Mouse (Mus musculus) heart, embryonic 14.5 days (tissue): ENCODE data around the gene Wt1. TPM values are rescaled to one million over a fixed set of nuclear protein-coding genes. Genes with fewer than 3 reads are reported as not detected.

Experiments used
- ATAC-seq: fragments of 200-750 bp; cut with Nextera tagmentation; 2 replicates; pipeline ENCODE4 v1.8.0; 2017; ENCODE audit warnings: low read depth, moderate TSS enrichment; ENCODE audit not compliant: insufficient number of reproducible peaks, insufficient read depth, low FRiP score
- H3K27ac ChIP-seq, 2 experiments: fragments of 200-500 bp in 1 of 2; fragments of 300-500 bp in 1 of 2; sonication (generic) in 1 of 2; replicated peaks in 1 of 2; 2 replicates each; pipeline ENCODE4 v1.5.1; 2012 to 2014; ENCODE audit warnings: low read depth in 2 of 2, low read length in 2 of 2, control low read depth in 1 of 2, mild to moderate bottlenecking in 1 of 2, mixed read lengths in 1 of 2; ENCODE audit not compliant: control insufficient read depth in 1 of 2, insufficient read depth in 1 of 2
- H3K27me3 ChIP-seq: fragments of 300-500 bp; sonication (generic); 2 replicates; pipeline ENCODE4 v1.6.1; 2014; ENCODE audit warnings: mild to moderate bottlenecking, low read length, control low read depth; ENCODE audit not compliant: control insufficient read depth, insufficient read depth
- H3K36me3 ChIP-seq: fragments of 300-500 bp; sonication (generic); 2 replicates; pipeline ENCODE4 v1.6.1; 2014; ENCODE audit warnings: mild to moderate bottlenecking, control low read depth, low read length, mixed read lengths; ENCODE audit not compliant: control insufficient read depth, insufficient read depth
- H3K4me1 ChIP-seq, 2 experiments: fragments of 200-500 bp in 1 of 2; fragments of 300-500 bp in 1 of 2; sonication (generic) in 1 of 2; 2 replicates each; pipeline ENCODE4 v1.6.1; 2012 to 2014; ENCODE audit warnings: low read length in 2 of 2, control low read depth in 1 of 2, mixed read lengths in 1 of 2; ENCODE audit not compliant: control insufficient read depth in 2 of 2, insufficient read depth in 2 of 2
- H3K4me2 ChIP-seq: fragments of 300-500 bp; sonication (generic); 2 replicates; pipeline ENCODE4 v1.6.1; 2014; ENCODE audit warnings: mild to moderate bottlenecking, low read length
- H3K4me3 ChIP-seq, 2 experiments: fragments of 200-500 bp in 1 of 2; fragments of 300-500 bp in 1 of 2; sonication (generic) in 1 of 2; 2 replicates each; pipeline ENCODE4 v1.5.1; 2012 to 2014; ENCODE audit warnings: low read length in 2 of 2, mild to moderate bottlenecking in 2 of 2, control low read depth in 1 of 2, low read depth in 1 of 2, moderate library complexity in 1 of 2; ENCODE audit not compliant: control insufficient read depth in 1 of 2, insufficient read depth in 1 of 2
- H3K9ac ChIP-seq: fragments of 300-500 bp; sonication (generic); 2 replicates; pipeline ENCODE4 v1.6.1; 2014; ENCODE audit warnings: mild to moderate bottlenecking, low read length
- H3K9me3 ChIP-seq: fragments of 300-500 bp; sonication (generic); 2 replicates; pipeline ENCODE4 v1.6.1; 2016; ENCODE audit warnings: low read length, control low read depth; ENCODE audit not compliant: control insufficient read depth
- WGBS: fragments of 180-500 bp; shearing (Covaris S2); extraction: QIAGEN DNeasy Blood & Tissue Kit; methylation state at CpG from one replicate; pipeline ENCODE4 v1.1.7; 2014; 5-methylcytosine and 5-hydroxymethylcytosine counted together
- polyA plus RNA-seq: library from polyadenylated mRNA; unstranded; fragments of >200 nt; fragmentation: Nextera tagmentation; extraction: Ambion mirVana; gene quantifications from 2 replicates; pipeline ENCODE4 v1.2.1, GENCODE M21; 2014

The Wt1 gene
- polyA plus RNA-seq, 1 experiment from 2014 or later, result 23.6 TPM

- peaks cover 15% of the 10 kb centered on the region for H3K27me3 ChIP-seq
- ATAC-seq, result no peak
- whole genome bisulfite sequencing, result 38% methylated on average over 9 of the region's 9 CpGs
- no peaks in the 10 kb centered on the region for H3K36me3 ChIP-seq
- no peak overlapping the region for H3K9ac ChIP-seq
- no peak overlapping the region for H3K27ac ChIP-seq
- H3K4me1 ChIP-seq, result peaks cover 0 to 3% of the 10 kb centered on the region in 2 experiments; a peak in 1 of 4 replicates
- H3K4me2 ChIP-seq, result no peak overlapping the region
- no peaks in the 10 kb centered on the region for H3K9me3 ChIP-seq
- H3K4me3 ChIP-seq, result no peak overlapping the region
Measured at GRCm38 (mm10) chr2:105114074-105114473, 12.3 kb upstream of the Wt1 start.

- no peak overlapping the region for H3K4me3 ChIP-seq
- no peak for ATAC-seq
- H3K4me1 ChIP-seq, result peaks cover under 1% of the 10 kb centered on the region in 2 experiments; a peak in 3 of 4 replicates
- 69% methylated on average over 8 of the region's 8 CpGs for WGBS
- peaks cover 48% of the 10 kb centered on the region for H3K27me3 ChIP-seq
- H3K27ac ChIP-seq, result no peak overlapping the region
- no peaks in the 10 kb centered on the region for H3K9me3 ChIP-seq
- H3K9ac ChIP-seq, result no peak overlapping the region
- H3K4me2 ChIP-seq, result no peak overlapping the region
- no peaks in the 10 kb centered on the region for H3K36me3 ChIP-seq
Measured at GRCm38 (mm10) chr2:105117669-105118068, 8.7 kb upstream of the Wt1 start.

- no peaks in the 10 kb centered on the region for H3K36me3 ChIP-seq
- H3K4me2 ChIP-seq, result no peak overlapping the region
- no peak for ATAC-seq
- H3K9me3 ChIP-seq, result no peaks in the 10 kb centered on the region
- no peak overlapping the region for H3K4me3 ChIP-seq
- peaks cover 3 to 10% of the 10 kb centered on the region in 2 experiments; a peak in 3 of 4 replicates for H3K4me1 ChIP-seq
- 11% methylated on average over 8 of the region's 8 CpGs for WGBS
- no peak overlapping the region for H3K27ac ChIP-seq
- H3K9ac ChIP-seq, result no peak overlapping the region
- H3K27me3 ChIP-seq, result peaks cover 82% of the 10 kb centered on the region
Measured at GRCm38 (mm10) chr2:105122216-105122615, 4.1 kb upstream of the Wt1 start.

GRCm38 (mm10) chr2:105122886-105123285, 3.4 kb upstream of the Wt1 start:
- no peaks in the 10 kb centered on the region for H3K9me3 ChIP-seq
- H3K27me3 ChIP-seq, result peaks cover 89% of the 10 kb centered on the region
- peak overlapping the region; percentile 63 for H3K4me2 ChIP-seq
- peak overlapping the region; percentile 22 to 28; a peak in 3 of 4 replicates for H3K4me3 ChIP-seq
- peaks cover 3 to 10% of the 10 kb centered on the region in 2 experiments; a peak in 3 of 4 replicates for H3K4me1 ChIP-seq
- peak overlapping the region; percentile 2; the same call in 1 of the 2 replicates for H3K9ac ChIP-seq
- ATAC-seq, result no peak
- WGBS, result under 1% methylated on average over 27 of the region's 27 CpGs
- no peak overlapping the region for H3K27ac ChIP-seq
- H3K36me3 ChIP-seq, result no peaks in the 10 kb centered on the region

GRCm38 (mm10) chr2:105123431-105123830, 2.9 kb upstream of the Wt1 start:
- Histone ChIP-seq H3K4me2 (peak overlapping the region; percentile 63), H3K27me3 (peaks cover 86% of the 10 kb centered on the region), H3K4me3 (no peak overlapping the region; a peak in 1 of 4 replicates), H3K9me3 (no peaks in the 10 kb centered on the region), H3K4me1 (peaks cover 3 to 10% of the 10 kb centered on the region in 2 experiments; a peak in 3 of 4 replicates), H3K9ac (no peak overlapping the region), H3K27ac (no peak overlapping the region), H3K36me3 (no peaks in the 10 kb centered on the region)
- ATAC-seq, result no peak
- 6% methylated on average over 8 of the region's 8 CpGs for WGBS

DNA sequence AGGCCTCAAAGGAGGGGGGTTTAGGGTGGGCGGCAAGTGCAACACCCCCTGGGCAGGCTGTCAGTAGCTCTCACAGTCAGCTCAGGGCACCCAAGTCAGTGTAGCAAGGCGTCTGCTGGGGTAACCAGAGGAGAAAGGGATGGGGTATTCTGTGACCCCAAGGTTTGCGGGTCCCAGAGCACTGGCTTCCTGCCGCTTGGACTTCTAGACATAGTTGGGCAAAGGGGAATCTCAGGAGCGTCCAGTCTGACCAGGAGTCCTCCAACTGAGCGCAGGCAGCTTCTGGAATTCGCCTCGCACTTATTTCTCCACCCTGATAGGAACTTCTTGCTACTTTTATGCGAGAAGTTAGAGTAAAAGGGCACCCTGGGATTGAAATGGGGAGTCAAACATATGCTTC, 2.4 kb upstream of the Wt1 start:
- Histone ChIP-seq H3K27ac (no peak overlapping the region), H3K4me2 (peak overlapping the region; percentile 56), H3K9ac (0 out of 2 replicates have a peak overlapping the region, but pooled peaks have one; percentile 36), H3K4me3 (peak overlapping the region in 1 of 2 experiments; percentile 50; a peak in 1 of 4 replicates), H3K36me3 (no peaks in the 10 kb centered on the region), H3K9me3 (no peaks in the 10 kb centered on the region), H3K27me3 (peaks cover 89% of the 10 kb centered on the region), H3K4me1 (peaks cover 3 to 10% of the 10 kb centered on the region in 2 experiments; a peak in 3 of 4 replicates)
- no peak for ATAC-seq
- WGBS, result 6% methylated on average over 9 of the region's 9 CpGs

DNA sequence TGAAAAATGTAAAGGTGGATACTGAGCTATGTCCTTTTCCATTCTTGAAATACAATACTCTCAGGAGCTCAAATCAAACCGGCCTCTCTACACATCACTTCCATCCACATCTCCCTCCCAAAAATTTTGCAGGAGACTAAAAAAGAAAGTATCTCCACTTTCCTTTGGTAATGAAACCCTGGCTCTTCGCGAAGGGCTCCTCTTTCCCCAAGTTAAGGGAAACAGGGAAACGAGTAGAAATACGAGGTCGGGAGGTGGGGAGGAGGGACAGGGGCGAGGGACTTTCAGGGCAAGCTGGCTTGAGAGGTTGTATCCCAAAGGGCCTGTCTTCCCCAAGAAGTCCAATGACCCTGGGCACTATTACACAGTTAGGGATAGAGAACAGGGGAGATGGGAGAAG, 1.9 kb upstream of the Wt1 start:
- ATAC-seq, result no peak
- peaks cover 3 to 10% of the 10 kb centered on the region in 2 experiments; a peak in 3 of 4 replicates for H3K4me1 ChIP-seq
- peak overlapping the region; percentile 56 for H3K4me2 ChIP-seq
- WGBS, result 3% methylated on average over 7 of the region's 7 CpGs
- peak overlapping the region; percentile 6 to 50; a peak in 3 of 4 replicates for H3K4me3 ChIP-seq
- no peaks in the 10 kb centered on the region for H3K9me3 ChIP-seq
- H3K27ac ChIP-seq, result no peak overlapping the region; a peak in 1 of 4 replicates
- H3K36me3 ChIP-seq, result no peaks in the 10 kb centered on the region
- peaks cover 89% of the 10 kb centered on the region for H3K27me3 ChIP-seq
- H3K9ac ChIP-seq, result 0 out of 2 replicates have a peak overlapping the region, but pooled peaks have one; percentile 36

DNA sequence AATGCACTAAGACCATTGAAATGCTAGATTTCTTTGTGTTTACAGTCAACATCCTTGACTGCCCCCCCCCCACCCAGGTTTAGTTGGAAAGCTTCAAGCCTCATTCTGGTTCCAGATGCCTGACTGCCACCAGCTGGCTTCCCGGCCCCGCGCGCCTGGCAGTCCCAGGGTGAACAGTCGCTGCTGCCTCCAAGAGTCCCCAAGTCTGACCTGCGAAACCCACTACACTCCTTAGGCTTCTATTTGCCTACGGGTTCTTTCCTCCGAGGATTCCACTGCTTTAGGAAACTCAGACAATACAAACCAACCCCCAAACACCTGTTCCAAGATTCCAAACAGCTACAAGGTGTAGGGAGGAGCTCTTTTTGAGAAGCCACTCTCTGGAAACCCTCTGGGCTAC, 1.1 kb upstream of the Wt1 start:
- Histone ChIP-seq H3K9me3 (no peaks in the 10 kb centered on the region), H3K4me1 (peaks cover 3 to 10% of the 10 kb centered on the region in 2 experiments; a peak in 3 of 4 replicates), H3K9ac (peak overlapping the region; percentile 28; the same call in 1 of the 2 replicates), H3K36me3 (no peaks in the 10 kb centered on the region), H3K27me3 (peaks cover 89% of the 10 kb centered on the region), H3K27ac (no peak overlapping the region; a peak in 1 of 4 replicates), H3K4me2 (peak overlapping the region; percentile 56), H3K4me3 (peak overlapping the region; percentile 44 to 50; a peak in 3 of 4 replicates)
- ATAC-seq, result no peak
- WGBS, result 2% methylated on average over 8 of the region's 8 CpGs
